Mouse (Mus musculus) adipocyte (in vitro differentiated cells): Measurements from ENCODE around the gene Hck.
A peak's percentile ranks its signal among the peaks of the same experiment; 100 is the strongest.

Experiments
- DNase-seq: peaks from one replicate; pipeline ENCODE4 v3.0.0-alpha.2; 2016; ENCODE audit warnings: low spot score

The Hck gene

GRCm38 (mm10) chr2:153108313-153109264 is at the start of gene Hck:
Gene Hck (plus strand): TSS chr2:153108468.
- DNase-seq = no peak

- DNase-seq = no peak
These were observed 48.1 kb upstream of the Hck start for GRCm38 (mm10) chr2:153060216-153060615.

GRCm38 (mm10) chr2:153063394-153063793 is 44.9 kb upstream of the Hck start:
- no peak for DNase-seq

- DNase-seq = no peak
These were observed 43.9 kb upstream of the Hck start for GRCm38 (mm10) chr2:153064190-153064970.

GRCm38 (mm10) chr2:153065747-153066508 is 42.3 kb upstream of the Hck start, which contains the start of gene Ccm2l:
Gene Ccm2l (plus strand): TSS chr2:153065955.
- no peak for DNase-seq

- DNase-seq = no peak
These were observed 41.3 kb upstream of the Hck start for GRCm38 (mm10) chr2:153066991-153067390.

- no peak for DNase-seq
These were observed 37.3 kb upstream of the Hck start for GRCm38 (mm10) chr2:153070762-153071490.

- no peak for DNase-seq
These were observed 36.6 kb upstream of the Hck start for GRCm38 (mm10) chr2:153071491-153072184.

GRCm38 (mm10) chr2:153074651-153075050 is 33.6 kb upstream of the Hck start:
- DNase-seq = no peak

GRCm38 (mm10) chr2:153075961-153076360 is 32.3 kb upstream of the Hck start:
- no peak for DNase-seq

GRCm38 (mm10) chr2:153080841-153081523 is 27.3 kb upstream of the Hck start:
- peak; percentile 93 for DNase-seq

- DNase-seq = no peak
These were observed 26.4 kb upstream of the Hck start for GRCm38 (mm10) chr2:153081866-153082265.

- no peak for DNase-seq
These were observed 25.0 kb upstream of the Hck start for GRCm38 (mm10) chr2:153083275-153083674.

- no peak for DNase-seq
These were observed 24.4 kb upstream of the Hck start for GRCm38 (mm10) chr2:153083824-153084223.

- peak; percentile 31 for DNase-seq
These were observed 23.8 kb upstream of the Hck start for GRCm38 (mm10) chr2:153084261-153084976.

- no peak for DNase-seq
These were observed 22.7 kb upstream of the Hck start for GRCm38 (mm10) chr2:153085556-153085955.

- no peak for DNase-seq
These were observed 22.1 kb upstream of the Hck start for GRCm38 (mm10) chr2:153086166-153086565.

GRCm38 (mm10) chr2:153087091-153087490 is 21.2 kb upstream of the Hck start:
- DNase-seq = no peak

- no peak for DNase-seq
These were observed 19.0 kb upstream of the Hck start for GRCm38 (mm10) chr2:153089316-153089715.
